ENCODE assay signal across 23 mouse cellular contexts in the genomic region with DNA sequence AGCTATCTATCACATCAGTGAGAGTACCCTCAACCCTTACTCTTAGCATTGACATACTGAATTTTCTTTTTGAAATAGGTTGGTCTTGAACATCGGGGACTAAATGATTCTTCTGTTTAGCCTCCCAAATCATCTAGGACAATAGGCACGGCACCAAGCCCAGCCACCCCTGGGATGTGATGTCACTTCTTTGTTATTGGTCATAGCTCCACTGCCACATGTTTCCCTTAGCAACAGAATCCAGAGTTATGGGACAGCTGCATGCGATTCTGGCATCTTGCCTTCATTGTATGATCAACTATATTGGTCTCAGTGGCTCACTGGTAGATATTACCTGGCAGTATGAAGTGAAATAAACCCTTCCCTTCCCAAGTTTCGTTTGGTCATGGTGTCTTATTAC. TPM values are rescaled to one million over a fixed set of nuclear protein-coding genes. Genes with fewer than 3 reads are reported as not detected.
DNase-seq lines count a peak whose midpoint lies in the region; ATAC-seq lines count a peak whose summit lies in the region.
"Had no signal": no experiment of that assay in that cellular context is flagged by ENCODE, and none has a peak within 500 bp of the region (broad histone marks: within the 10 kb centered on the region; RNA-seq: fewer than 3 reads in every experiment).

No protein-coding gene starts in this region.

- WGBS in heart, embryonic 10.5 days: 66% methylated on average over 4 of the region's 4 CpGs
- WGBS in heart, embryonic 14.5 days: 41% methylated on average over 4 of the region's 4 CpGs

- peaks cover 12% of the 10 kb centered on the region; the same call in 1 of the 2 replicates for H3K4me1 ChIP-seq in heart, embryonic 10.5 days
- peaks cover 4 to 22% of the 10 kb centered on the region in 2 experiments for H3K4me1 ChIP-seq in heart, embryonic 14.5 days (ENCODE audit: control insufficient read depth in 2 of 2, insufficient read depth in 2 of 2, low read length in 2 of 2)
- H3K4me1 ChIP-seq: embryonic facial prominence, embryonic 10.5 days; forebrain, embryonic 10.5 days; hindbrain, embryonic 13.5 days had no signal

- peak overlapping the region; percentile 67; the same call in 1 of the 2 replicates for H3K27ac ChIP-seq in heart, embryonic 10.5 days
- H3K27ac ChIP-seq in heart, embryonic 14.5 days (replicated peaks in 1 of 2; ENCODE audit: control insufficient read depth in 1 of 2, insufficient read depth in 1 of 2, low read depth in 2 of 2, low read length in 2 of 2): peak overlapping the region; percentile 69 to 85
- H3K27ac ChIP-seq: embryonic facial prominence, embryonic 10.5 days; forebrain, embryonic 10.5 days; gastrocnemius, adult 2 months; hindbrain, embryonic 13.5 days; hindbrain, postnatal 0 days had no signal

- no peaks in the 10 kb centered on the region for H3K9me3 ChIP-seq in heart, embryonic 10.5 days
- 0 out of 2 replicates have a peak, but pooled peaks cover 4% of the 10 kb centered on the region for H3K9me3 ChIP-seq in heart, embryonic 14.5 days (ENCODE audit: control insufficient read depth, low read length)
- H3K9me3 ChIP-seq: embryonic facial prominence, embryonic 10.5 days; forebrain, embryonic 10.5 days; hindbrain, embryonic 13.5 days had no signal

- H3K27me3 ChIP-seq in heart, embryonic 10.5 days (ENCODE audit: insufficient read depth, poor library complexity, severe bottlenecking): no peaks in the 10 kb centered on the region
- H3K27me3 ChIP-seq in heart, embryonic 14.5 days (ENCODE audit: control insufficient read depth, insufficient read depth, low read length): no peaks in the 10 kb centered on the region
- H3K27me3 ChIP-seq: hindbrain, embryonic 13.5 days had no signal

- no peak overlapping the region for H3K9ac ChIP-seq in heart, embryonic 14.5 days (ENCODE audit: low read length)
- H3K9ac ChIP-seq: hindbrain, embryonic 13.5 days had no signal

- intact Hi-C loops in heart, postnatal 25 days (cut with DNase I): no loop called here
- intact Hi-C loops in heart, postnatal 10 days (cut with DNase I): no loop called here

- H3K4me2 ChIP-seq in heart, embryonic 14.5 days (ENCODE audit: low read length): peak overlapping the region; percentile 27
- H3K4me2 ChIP-seq: hindbrain, embryonic 13.5 days had no signal

- ATAC-seq in heart, embryonic 14.5 days (ENCODE audit: insufficient number of reproducible peaks, insufficient read depth, low FRiP score, low read depth): no peak
- ATAC-seq: forebrain, embryonic 14.5 days; hindbrain, postnatal 0 days had no signal

- no peaks in the 10 kb centered on the region for H3K36me3 ChIP-seq in heart, embryonic 10.5 days
- H3K36me3 ChIP-seq in heart, embryonic 14.5 days (ENCODE audit: control insufficient read depth, insufficient read depth, low read length): no peaks in the 10 kb centered on the region
- H3K36me3 ChIP-seq: embryonic facial prominence, embryonic 10.5 days; forebrain, embryonic 10.5 days; hindbrain, embryonic 13.5 days had no signal

- no peak for DNase-seq in heart, embryonic 10.5 days (ENCODE audit: low spot score)
- no peak for DNase-seq in heart, postnatal 25 days (ENCODE audit: low spot score)
- no peak for DNase-seq in heart, adult 9 months (ENCODE audit: low spot score in 2 of 2)
- DNase-seq in heart, postnatal 10 days: peak; percentile 17 to 24
- no peak for DNase-seq in adrenal gland, adult 2 months
- DNase-seq: adrenal gland, adult 8-10 months; adrenal gland, postnatal 36 days; cerebellum, adult 2 months; cerebellum, postnatal 10 days; gastrocnemius, adult 2 months; gastrocnemius, postnatal 36 days; kidney, adult 11 months; kidney, adult 9 months had no signal

- no peak overlapping the region for H3K4me3 ChIP-seq in heart, embryonic 10.5 days
- H3K4me3 ChIP-seq in heart, embryonic 14.5 days (ENCODE audit: control insufficient read depth in 1 of 2, insufficient read depth in 1 of 2, low read depth in 1 of 2, low read length in 2 of 2): no peak overlapping the region
- H3K4me3 ChIP-seq: embryonic facial prominence, embryonic 10.5 days; forebrain, embryonic 10.5 days; gastrocnemius, adult 2 months; hindbrain, embryonic 13.5 days had no signal

RNA-seq across cellular contexts. Expression of gene Alox5, which starts 20.5 kb away (rescaled TPM):
- polyA plus RNA-seq in heart, embryonic 10.5 days (2016; fragmentation: Nextera tagmentation; extraction: Ambion mirVana): 5.5 and 7.1 TPM in 2 replicates
- 10 to 100 TPM in 1 of 2 experiments, 1 to 10 TPM in 1; 8.7 to 10.3 TPM for total RNA-seq in heart, postnatal 25 days (2021)
- 2.3 and 2.4 TPM in 2 replicates for polyA plus RNA-seq in heart, embryonic 14.5 days (2014; fragmentation: Nextera tagmentation; extraction: Ambion mirVana)
- 1 to 10 TPM; 4.3 to 4.6 TPM for total RNA-seq in heart, postnatal 10 days (2021)
- 1 to 10 TPM; 1.3 to 2.2 TPM for total RNA-seq in adrenal gland, adult 2 months (2021)
- polyA plus RNA-seq in adrenal gland, adult 2 months (2012; rRNA removed): 1.4 and 1.8 TPM in 2 replicates

RNA-seq across cellular contexts. Expression of gene Olfr211, which starts 48.4 kb away (rescaled TPM):
- polyA plus RNA-seq in heart, embryonic 10.5 days (2016; fragmentation: Nextera tagmentation; extraction: Ambion mirVana): not detected in 2 replicates
- total RNA-seq in heart, postnatal 25 days (2021): not detected
- not detected in 2 replicates for polyA plus RNA-seq in heart, embryonic 14.5 days (2014; fragmentation: Nextera tagmentation; extraction: Ambion mirVana)
- total RNA-seq in heart, postnatal 10 days (2021): not detected
- not detected for total RNA-seq in adrenal gland, adult 2 months (2021)
- not detected in 2 replicates for polyA plus RNA-seq in adrenal gland, adult 2 months (2012; rRNA removed)
- total RNA-seq: adrenal gland, adult 8-10 months; adrenal gland, postnatal 36 days; ES-E14; gastrocnemius, adult 2 months; gastrocnemius, postnatal 36 days; hematopoietic stem cell, adult 5-6 weeks; hindbrain, postnatal 0 days had no signal
- polyA plus RNA-seq: cerebellum, adult 2 months; embryonic facial prominence, embryonic 10.5 days; embryonic facial prominence, embryonic 14.5 days; forebrain, embryonic 10.5 days; forebrain, embryonic 14.5 days; hindbrain, embryonic 13.5 days; hindbrain, postnatal 0 days; intestine, embryonic 14.5 days had no signal

Comparison
In these comparisons a context has a peak if more than half of its experiments do, and no peak if none do; other contexts are left out.
1. DNase-seq: peak in heart, postnatal 10 days (2 of 2); none in heart, embryonic 10.5 days (single experiment), heart, postnatal 25 days (single experiment), heart, adult 9 months (0 of 2) and adrenal gland, adult 2 months (single experiment).